Mouse (Mus musculus) embryonic facial prominence, embryonic 10.5 days (tissue): ENCODE data around the gene 4930578G10Rik. TPM values are rescaled to one million over a fixed set of nuclear protein-coding genes. Genes with fewer than 3 reads are reported as not detected.
"Not testable (repeated sequence)": the region's sequence is repeated elsewhere in the genome, so short reads cannot be mapped to it uniquely, and the experiment has no call there.

Experiments
- DNase-seq: peaks from one replicate; pipeline ENCODE4 v3.0.0-alpha.2; 2017; ENCODE audit warnings: low spot score
- H3K27ac ChIP-seq: fragments of 300-500 bp; sonication (generic); replicated peaks from 2 replicates; pipeline ENCODE4 v1.5.1; 2016; ENCODE audit warnings: mild to moderate bottlenecking
- H3K27me3 ChIP-seq: fragments of 300-500 bp; sonication (generic); replicated peaks from 2 replicates; pipeline ENCODE4 v1.6.1; 2016; ENCODE audit warnings: low read depth, mild to moderate bottlenecking; ENCODE audit not compliant: poor library complexity, severe bottlenecking
- H3K36me3 ChIP-seq: fragments of 300-500 bp; sonication (generic); replicated peaks from 2 replicates; pipeline ENCODE4 v1.6.1; 2016; ENCODE audit warnings: mild to moderate bottlenecking, moderate library complexity
- H3K4me1 ChIP-seq: fragments of 300-500 bp; sonication (generic); 2 replicates; pipeline ENCODE4 v1.6.1; 2016
- H3K4me3 ChIP-seq: fragments of 300-500 bp; sonication (generic); 2 replicates; pipeline ENCODE4 v1.5.1; 2016; ENCODE audit warnings: mild to moderate bottlenecking, moderate library complexity
- H3K9me3 ChIP-seq: fragments of 300-500 bp; sonication (generic); 2 replicates; pipeline ENCODE4 v1.6.1; 2016; ENCODE audit warnings: mild to moderate bottlenecking
- WGBS: fragments of 180-500 bp; shearing (Covaris S2); methylation state at CpG from one replicate; pipeline ENCODE4 v1.1.7; 2016; 5-methylcytosine and 5-hydroxymethylcytosine counted together
- polyA plus RNA-seq: library from polyadenylated mRNA; unstranded; fragments of >200 nt; fragmentation: Nextera tagmentation; extraction: Ambion mirVana; gene quantifications from 2 replicates; pipeline ENCODE4 v1.2.1, GENCODE M21; 2016

4930578G10Rik gene
- polyA plus RNA-seq, result 0.27 and 0.48 TPM in 2 replicates

DNA sequence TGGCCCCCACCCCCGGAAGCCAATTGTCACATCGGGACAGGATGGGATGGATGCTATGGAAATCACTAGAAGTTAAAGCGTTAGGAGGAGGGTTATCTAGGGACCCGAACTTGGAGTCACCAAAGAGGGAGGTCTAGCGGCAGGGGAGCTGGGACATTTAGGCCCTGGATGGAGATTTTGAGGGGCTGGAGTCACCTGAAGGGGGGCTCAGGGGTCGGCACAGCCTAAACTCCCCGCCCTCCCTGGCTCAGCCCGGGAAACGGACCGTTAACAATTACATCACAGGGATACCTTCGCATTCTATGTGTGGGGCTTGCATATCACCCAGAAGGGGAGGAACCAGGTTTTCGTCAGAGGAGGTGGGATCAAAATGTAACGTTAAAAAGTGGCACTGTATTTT is at the start of gene 4930578G10Rik:
Gene 4930578G10Rik, plus strand, starts transcription at position 301 of the 400 bp plus-strand sequence.
- not testable (repeated sequence) for H3K36me3 ChIP-seq, H3K4me1 ChIP-seq, DNase-seq, H3K9me3 ChIP-seq, H3K27me3 ChIP-seq, H3K4me3 ChIP-seq, H3K27ac ChIP-seq
- WGBS, result no CpG with 5 or more reads among the region's 13 CpGs

DNA sequence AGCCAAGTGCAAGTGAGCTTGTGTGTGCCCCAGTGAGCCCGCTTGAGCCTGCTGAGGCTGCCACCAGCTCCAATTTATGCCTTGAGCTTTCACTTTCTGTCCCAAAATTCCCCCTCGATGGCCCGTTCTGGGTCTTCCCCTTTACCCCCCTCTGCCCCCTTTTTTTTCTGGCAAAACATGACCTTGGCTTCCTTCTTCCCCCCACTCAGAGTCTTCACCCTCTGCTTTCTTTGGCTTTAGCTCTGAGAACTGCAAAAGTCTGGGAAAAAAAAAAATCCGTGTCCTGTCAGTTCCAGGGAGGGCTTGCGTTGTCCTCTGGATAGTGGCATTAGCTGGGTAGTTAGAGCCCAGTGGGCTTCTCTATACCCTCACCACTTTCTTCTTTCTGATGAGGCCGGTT is 21.1 kb downstream of the 4930578G10Rik start, which contains the start of gene Ccl19:
Gene Ccl19, minus strand, starts transcription at position 101 of the 400 bp plus-strand sequence.
- H3K36me3 ChIP-seq, H3K27me3 ChIP-seq, H3K4me3 ChIP-seq, H3K4me1 ChIP-seq, H3K27ac ChIP-seq, H3K9me3 ChIP-seq, DNase-seq: not testable (repeated sequence)
- no CpG with 5 or more reads among the region's 6 CpGs for WGBS

DNA sequence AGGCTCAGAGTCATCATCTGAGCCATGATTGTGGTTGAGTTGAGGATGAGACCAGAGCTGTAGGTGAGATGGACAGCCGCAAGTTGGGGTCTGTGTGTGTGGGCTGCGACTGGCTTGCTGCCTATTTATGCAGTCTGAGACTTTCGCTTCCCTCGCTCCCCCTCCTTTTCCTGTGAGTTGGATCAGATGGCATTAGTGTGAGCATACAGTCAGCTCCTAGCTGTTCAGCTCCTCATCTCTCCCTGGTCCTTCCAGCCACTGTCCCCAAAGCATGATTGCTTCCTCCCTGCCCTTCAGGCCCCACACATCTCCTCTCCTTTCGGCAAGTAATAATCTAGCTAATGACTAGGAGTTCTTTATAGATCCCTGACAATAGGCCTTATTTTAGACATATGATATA is 38.5 kb downstream of the 4930578G10Rik start, which contains the start of gene Ccl21a:
Gene Ccl21a, minus strand, starts transcription at position 101 of the 400 bp plus-strand sequence.
- H3K9me3 ChIP-seq, DNase-seq, H3K4me3 ChIP-seq, H3K4me1 ChIP-seq, H3K27ac ChIP-seq, H3K27me3 ChIP-seq, H3K36me3 ChIP-seq: not testable (repeated sequence)
- WGBS, result no CpG with 5 or more reads among the region's 5 CpGs

DNA sequence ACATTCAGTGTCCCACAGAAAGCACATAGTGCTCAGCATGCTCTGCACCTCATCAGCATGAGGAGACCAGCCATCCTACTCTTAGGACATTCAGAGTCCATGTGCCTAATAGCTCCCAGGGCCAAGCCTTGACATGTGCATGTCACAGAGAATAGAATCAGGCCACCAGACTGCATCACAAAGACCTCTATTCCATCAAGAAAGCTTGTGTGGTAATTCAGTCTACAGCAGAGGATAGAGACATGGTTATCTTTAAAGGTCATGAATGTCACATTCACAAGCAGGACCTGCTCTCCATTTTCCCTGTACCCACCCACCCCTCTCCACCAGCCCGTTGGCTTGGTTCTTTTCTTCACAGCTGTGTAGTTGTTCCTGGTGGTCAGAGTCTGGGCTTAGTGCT is 118.4 kb downstream of the 4930578G10Rik start, which contains the start of gene Fam205a1:
Gene Fam205a1, minus strand, starts transcription at position 101 of the 400 bp plus-strand sequence.
- not testable (repeated sequence) for H3K27ac ChIP-seq, H3K9me3 ChIP-seq, H3K4me1 ChIP-seq, DNase-seq, H3K36me3 ChIP-seq, H3K4me3 ChIP-seq, H3K27me3 ChIP-seq
- WGBS, result 81% methylated on average over 1 of the region's 1 CpGs

DNA sequence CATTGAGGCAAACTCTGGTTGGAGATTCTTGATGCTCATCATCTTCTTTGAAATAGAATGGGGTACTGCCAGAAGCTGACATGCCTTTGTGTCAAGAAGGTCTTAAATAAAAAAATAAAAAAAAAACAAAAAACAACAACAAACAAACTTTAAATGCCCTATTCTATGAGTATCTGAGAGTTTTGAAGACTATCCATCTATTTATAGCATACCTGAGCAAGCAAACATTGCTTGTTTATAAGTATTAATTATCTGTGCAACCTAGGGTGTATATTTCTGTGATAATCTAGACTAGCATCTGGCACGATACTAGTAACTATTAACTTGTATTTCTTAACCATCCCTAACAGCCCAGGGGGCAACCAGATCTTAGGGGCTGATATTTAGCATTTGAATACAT is 121.3 kb downstream of the 4930578G10Rik start, which contains the start of gene Gm12394:
Gene Gm12394, minus strand, starts transcription at position 101 of the 400 bp plus-strand sequence.
- WGBS, result 79% methylated on average over 1 of the region's 1 CpGs
- H3K36me3 ChIP-seq, DNase-seq, H3K4me1 ChIP-seq, H3K27ac ChIP-seq, H3K9me3 ChIP-seq, H3K4me3 ChIP-seq, H3K27me3 ChIP-seq: not testable (repeated sequence)

DNA sequence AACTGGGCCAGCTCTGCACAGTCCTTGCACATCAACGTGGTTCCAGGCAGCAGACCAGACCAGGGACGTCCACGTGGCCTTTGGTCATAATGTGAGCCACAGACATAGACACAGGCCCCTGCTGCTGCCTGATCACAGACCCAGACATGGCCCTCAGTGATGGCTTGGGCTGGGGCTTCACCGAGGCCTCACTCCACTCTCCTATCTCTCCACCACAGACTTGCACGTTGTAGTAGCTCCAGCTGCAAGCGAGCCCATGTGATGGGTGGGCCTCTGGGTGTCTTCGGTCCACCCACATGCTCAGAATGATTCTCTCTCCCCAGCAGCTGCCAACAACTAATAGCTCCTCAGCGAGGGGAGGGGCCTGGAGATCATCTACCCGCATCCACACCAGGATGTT is 125.1 kb downstream of the 4930578G10Rik start:
- 80% methylated on average over 9 of the region's 9 CpGs for WGBS
- H3K4me1 ChIP-seq, H3K9me3 ChIP-seq, H3K27me3 ChIP-seq, DNase-seq, H3K36me3 ChIP-seq, H3K4me3 ChIP-seq, H3K27ac ChIP-seq: not testable (repeated sequence)

DNA sequence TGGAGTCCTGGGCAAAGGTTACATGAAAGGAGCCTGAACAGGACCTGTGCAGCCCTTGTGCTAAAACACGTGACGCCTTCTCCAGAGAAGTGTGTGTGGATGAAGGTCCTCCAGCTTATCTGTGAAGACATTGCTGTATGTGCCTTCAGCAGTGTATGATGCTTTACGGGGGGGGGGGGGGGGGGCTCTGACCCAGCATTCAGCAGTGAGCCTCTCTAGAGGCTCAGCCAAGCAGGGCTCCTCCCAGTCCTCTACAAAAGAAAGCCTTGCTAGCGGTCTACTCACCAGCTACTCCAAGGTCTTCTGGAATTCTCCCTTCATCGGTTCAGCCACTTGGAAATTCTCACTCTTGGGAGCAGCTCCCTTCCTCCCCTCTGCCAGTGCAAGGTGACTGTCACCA is 128.1 kb downstream of the 4930578G10Rik start:
- 85% methylated on average over 5 of the region's 5 CpGs for WGBS
- DNase-seq, H3K9me3 ChIP-seq, H3K27me3 ChIP-seq, H3K4me1 ChIP-seq, H3K36me3 ChIP-seq, H3K27ac ChIP-seq, H3K4me3 ChIP-seq: not testable (repeated sequence)

DNA sequence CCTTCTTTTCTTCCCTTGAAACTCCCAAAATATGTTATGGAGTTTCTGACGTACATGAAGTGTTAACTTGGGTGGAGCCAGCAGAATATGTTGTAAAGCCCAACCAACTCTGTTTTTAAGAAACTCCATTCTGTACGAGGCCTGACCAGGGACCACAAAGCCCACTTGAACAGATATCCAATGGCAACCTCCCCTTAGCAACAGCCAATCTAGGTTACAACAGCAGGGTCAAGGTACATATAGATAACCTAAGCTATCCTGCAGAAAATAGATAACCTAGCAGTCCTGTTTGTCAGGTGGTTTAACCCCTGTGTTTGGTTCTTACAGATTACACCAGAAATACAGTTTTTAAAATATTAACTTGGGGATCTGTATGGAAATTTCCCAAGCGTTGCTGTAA is 132.0 kb downstream of the 4930578G10Rik start:
- Histone ChIP-seq H3K4me3 (no peak overlapping the region), H3K4me1 (no peaks in the 10 kb centered on the region), H3K9me3 (no peaks in the 10 kb centered on the region), H3K27ac (no peak overlapping the region), H3K36me3 (no peaks in the 10 kb centered on the region), H3K27me3 (no peaks in the 10 kb centered on the region)
- 77% methylated on average over 3 of the region's 3 CpGs for WGBS
- no peak for DNase-seq

DNA sequence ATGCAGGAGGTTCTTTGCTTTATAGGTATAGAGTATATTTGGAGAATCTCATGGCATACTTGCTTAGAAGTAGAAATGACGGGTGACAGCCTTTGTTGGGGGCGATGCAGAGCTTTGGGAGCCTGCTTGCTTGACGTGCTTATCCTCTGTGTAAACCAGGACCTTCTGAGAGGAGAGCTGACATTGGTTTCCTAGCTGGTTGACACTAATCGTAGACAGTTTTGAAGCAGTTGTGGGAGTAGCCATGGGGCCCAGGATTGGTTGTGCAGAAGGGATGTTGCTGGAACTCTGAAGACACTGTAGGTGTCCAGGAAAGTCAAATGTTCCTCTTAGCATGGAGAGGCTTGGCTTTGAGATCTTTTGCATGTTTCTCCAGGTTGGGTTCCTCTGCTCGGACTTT is 132.8 kb downstream of the 4930578G10Rik start:
- Histone ChIP-seq H3K36me3 (no peaks in the 10 kb centered on the region), H3K4me3 (no peak overlapping the region), H3K4me1 (no peaks in the 10 kb centered on the region), H3K27ac (no peak overlapping the region), H3K9me3 (no peaks in the 10 kb centered on the region), H3K27me3 (0 out of 2 replicates have a peak, but pooled peaks cover 5% of the 10 kb centered on the region)
- no peak for DNase-seq
- 87% methylated on average over 5 of the region's 5 CpGs for WGBS

DNA sequence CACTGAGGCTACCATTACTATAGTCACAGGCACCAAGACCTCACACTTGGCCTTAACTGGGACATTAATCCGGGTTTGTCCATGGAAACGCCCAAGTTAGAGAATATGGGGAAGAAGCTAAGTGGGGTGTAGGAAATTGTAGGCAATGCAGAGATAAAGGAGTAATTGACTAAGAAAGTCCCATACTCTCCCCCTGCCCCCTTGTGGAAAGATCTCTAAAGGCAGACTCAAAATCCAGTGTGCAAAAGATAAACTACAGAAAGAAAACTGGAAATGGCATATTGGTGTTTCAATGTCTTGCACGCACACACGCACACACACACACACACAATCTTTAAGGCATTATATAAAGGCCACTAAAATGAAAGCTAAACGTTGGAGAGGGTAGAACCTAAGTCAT is 135.4 kb downstream of the 4930578G10Rik start:
- H3K36me3 ChIP-seq, result no peaks in the 10 kb centered on the region
- no peaks in the 10 kb centered on the region for H3K4me1 ChIP-seq
- DNase-seq, result no peak
- H3K9me3 ChIP-seq, result no peaks in the 10 kb centered on the region
- H3K4me3 ChIP-seq, result no peak overlapping the region
- H3K27ac ChIP-seq, result no peak overlapping the region
- 0 out of 2 replicates have a peak, but pooled peaks cover 5% of the 10 kb centered on the region for H3K27me3 ChIP-seq
- 83% methylated on average over 5 of the region's 5 CpGs for WGBS

DNA sequence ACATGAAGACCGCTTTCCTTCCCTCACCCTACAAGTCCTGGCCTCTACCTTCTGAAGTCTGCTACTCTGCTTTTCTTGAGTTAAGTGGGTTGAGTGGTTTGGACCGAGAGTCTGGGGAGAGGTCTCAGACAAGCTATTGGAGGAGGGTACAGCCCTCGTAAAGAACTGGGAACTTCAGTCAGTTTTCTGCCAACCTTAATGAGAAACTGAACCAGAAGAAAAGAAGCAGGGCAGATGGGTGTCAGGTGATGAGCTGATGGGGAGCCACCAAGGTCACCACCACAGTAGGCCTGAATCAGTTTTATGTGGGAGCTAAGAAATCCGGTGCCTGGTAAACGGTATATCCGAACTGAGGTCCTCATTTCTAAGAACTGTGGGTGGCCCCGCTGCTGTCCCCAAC is 136.8 kb downstream of the 4930578G10Rik start:
- H3K27ac ChIP-seq, result no peak overlapping the region
- 96% methylated on average over 7 of the region's 7 CpGs for WGBS
- H3K9me3 ChIP-seq, result no peaks in the 10 kb centered on the region
- no peak overlapping the region for H3K4me3 ChIP-seq
- no peaks in the 10 kb centered on the region for H3K36me3 ChIP-seq
- H3K27me3 ChIP-seq, result 0 out of 2 replicates have a peak, but pooled peaks cover 9% of the 10 kb centered on the region
- DNase-seq, result no peak
- no peaks in the 10 kb centered on the region for H3K4me1 ChIP-seq

DNA sequence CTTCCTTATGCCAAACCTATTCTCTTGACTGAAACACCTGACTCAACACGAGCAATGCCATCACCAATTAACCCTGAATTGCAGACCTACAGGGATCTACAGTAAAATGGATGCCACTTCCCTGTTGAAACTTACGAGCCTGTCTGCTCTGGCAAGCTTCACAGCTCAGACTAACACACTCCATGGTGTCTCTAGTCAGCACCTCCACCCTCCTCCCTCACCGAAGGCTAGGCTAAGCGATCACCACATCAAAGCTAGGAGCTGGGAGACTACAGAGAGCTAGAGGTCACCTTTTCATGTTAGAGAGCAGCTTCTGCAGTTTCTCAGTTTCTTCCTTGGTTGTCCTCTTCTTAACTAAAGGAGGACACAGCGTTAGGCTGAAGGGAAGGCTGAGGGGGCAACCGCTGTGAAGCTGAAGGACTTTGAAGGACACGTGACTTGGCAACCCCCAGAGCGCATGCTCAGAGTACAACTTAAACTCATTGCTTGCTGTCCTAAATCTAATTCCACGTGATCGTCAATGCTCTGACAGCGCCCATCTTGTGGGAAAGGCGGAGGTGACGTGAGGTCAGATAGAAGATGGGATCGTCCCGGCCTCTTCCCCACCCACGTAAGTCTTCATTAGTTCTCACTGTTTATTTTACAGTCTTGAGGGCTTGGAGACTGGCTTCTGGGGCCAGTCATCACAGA is 137.5 kb downstream of the 4930578G10Rik start:
- no peaks in the 10 kb centered on the region for H3K36me3 ChIP-seq
- no peaks in the 10 kb centered on the region for H3K9me3 ChIP-seq
- H3K4me1 ChIP-seq, result no peaks in the 10 kb centered on the region
- no peak overlapping the region for H3K4me3 ChIP-seq
- 86% methylated on average over 16 of the region's 16 CpGs for WGBS
- no peak for DNase-seq
- H3K27ac ChIP-seq, result no peak overlapping the region
- 0 out of 2 replicates have a peak, but pooled peaks cover 9% of the 10 kb centered on the region for H3K27me3 ChIP-seq

DNA sequence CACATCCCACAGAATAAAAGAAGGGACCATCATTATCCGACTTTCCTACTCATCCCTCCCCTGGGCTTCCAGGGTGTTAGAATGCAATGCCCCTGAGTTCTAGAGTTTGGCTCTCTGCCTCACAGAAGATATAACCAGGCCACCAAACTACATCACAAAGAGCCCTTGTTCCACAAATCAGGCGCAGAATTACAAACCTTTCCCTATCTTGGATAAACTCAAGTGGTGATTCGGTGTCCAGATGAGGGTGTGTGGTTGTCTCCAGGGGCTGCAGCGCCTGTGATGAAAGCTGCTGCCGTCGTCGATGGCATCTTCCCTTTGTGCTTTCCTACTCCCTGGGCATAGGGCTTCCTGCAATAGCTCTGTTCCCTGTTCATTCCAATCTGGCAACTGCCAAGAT is 138.8 kb downstream of the 4930578G10Rik start, which contains the start of gene Fam205c:
Gene Fam205c, minus strand, starts transcription at position 101 of the 400 bp plus-strand sequence.
- Histone ChIP-seq H3K4me1 (no peaks in the 10 kb centered on the region), H3K36me3 (no peaks in the 10 kb centered on the region), H3K27ac (no peak within 1 kb of the TSS), H3K9me3 (no peaks in the 10 kb centered on the region), H3K27me3 (0 out of 2 replicates have a peak, but pooled peaks cover 9% of the 10 kb centered on the region), H3K4me3 (no peak within 1 kb of the TSS)
- no peak for DNase-seq
- WGBS, result 78% methylated on average over 7 of the region's 7 CpGs
